Mouse (Mus musculus) liver, adult 2 months (tissue): Measurements from ENCODE around the gene Fam189a1.

Source experiments
- CTCF ChIP-seq: fragments of 200-500 bp; IDR thresholded peaks from 2 replicates; pipeline ENCODE4 v1.5.1; 2011; ENCODE audit warnings: low read depth, low read length, control low read depth
- POLR2A ChIP-seq: fragments of 200-500 bp; IDR thresholded peaks from 2 replicates; pipeline ENCODE4 v1.6.1; 2011; ENCODE audit warnings: low read length, control low read depth; ENCODE audit not compliant: insufficient read depth; ENCODE audit errors: extremely low read depth

GRCm38 (mm10) chr7:64795554-64795953 is 360.8 kb downstream of the Fam189a1 start:
- TF ChIP-seq CTCF, result no peak
- TF ChIP-seq POLR2A, result no peak
